In genomic region chr17:83215529-83216244, GRCm38 (mm10) we compare ENCODE assay signal across 8 mouse cellular contexts. TPM values are rescaled to one million over a fixed set of nuclear protein-coding genes. Genes with fewer than 3 reads are reported as not detected.
DNase-seq lines count a peak whose midpoint lies in the region; ATAC-seq lines count a peak whose summit lies in the region.

No protein-coding gene starts in this region.

- H3K27me3 ChIP-seq in forebrain, embryonic 12.5 days, result peaks cover 48% of the 10 kb centered on the region
- H3K27me3 ChIP-seq in liver, embryonic 16.5 days (ENCODE audit: control insufficient read depth, insufficient read depth, low read depth, low read length), result peaks cover 35% of the 10 kb centered on the region

- peak; percentile 45 to 52 for DNase-seq in left cerebral cortex, postnatal 14 days (ENCODE audit: low spot score in 2 of 2)
- DNase-seq in left cerebral cortex, adult 11 months (ENCODE audit: low spot score), result no peak
- DNase-seq in adrenal gland, postnatal 25 days, result peak; percentile 43
- peak; percentile 5 for DNase-seq in induced T-regulatory cell, adult 2 months (ENCODE audit: low read depth)
- DNase-seq in retina, postnatal 1 day, result peak; percentile 62
- DNase-seq in urinary bladder, postnatal 25 days (ENCODE audit: low spot score), result no peak

- under 1% methylated on average over 65 of the region's 80 CpGs for WGBS in forebrain, embryonic 12.5 days
- 1% methylated on average over 73 of the region's 80 CpGs for WGBS in liver, embryonic 16.5 days (ENCODE audit: insufficient replicate concordance)

- intact Hi-C loops in left cerebral cortex, postnatal 14 days (cut with DNase I), result loop anchor here (10.0 kb wide), 1 partner anchor 91 kb away; no protein-coding TSS in a partner anchor

- H3K36me3 ChIP-seq in forebrain, embryonic 12.5 days (replicated peaks), result no peaks in the 10 kb centered on the region
- no peaks in the 10 kb centered on the region for H3K36me3 ChIP-seq in liver, embryonic 16.5 days (ENCODE audit: control insufficient read depth, insufficient read depth)

- H3K4me1 ChIP-seq in forebrain, embryonic 12.5 days, result peaks cover 59% of the 10 kb centered on the region
- peaks cover 12% of the 10 kb centered on the region for H3K4me1 ChIP-seq in liver, embryonic 16.5 days (ENCODE audit: control insufficient read depth, low read depth, low read length)

- no peaks in the 10 kb centered on the region for H3K9me3 ChIP-seq in forebrain, embryonic 12.5 days
- H3K9me3 ChIP-seq in liver, embryonic 16.5 days (replicated peaks; ENCODE audit: control insufficient read depth, low read length), result no peaks in the 10 kb centered on the region

- peak overlapping the region; percentile 69 for H3K4me3 ChIP-seq in forebrain, embryonic 12.5 days (replicated peaks)
- peak overlapping the region; percentile 65 for H3K4me3 ChIP-seq in liver, embryonic 16.5 days (ENCODE audit: low read depth, low read length)

- peak overlapping the region; percentile 87 for H3K9ac ChIP-seq in forebrain, embryonic 12.5 days
- peak overlapping the region; percentile 65 for H3K9ac ChIP-seq in liver, embryonic 16.5 days (ENCODE audit: low read depth, low read length)

- peak overlapping the region; percentile 87 for H3K27ac ChIP-seq in forebrain, embryonic 12.5 days
- H3K27ac ChIP-seq in liver, embryonic 16.5 days (ENCODE audit: low read length), result no peak overlapping the region

- peak; percentile 16 for ATAC-seq in forebrain, embryonic 12.5 days (ENCODE audit: low FRiP score)
- ATAC-seq in liver, embryonic 16.5 days (ENCODE audit: low read depth), result peak; percentile 2; the same call in 1 of the 2 replicates

- peak overlapping the region; percentile 96 for H3K4me2 ChIP-seq in forebrain, embryonic 12.5 days
- peak overlapping the region; percentile 51 for H3K4me2 ChIP-seq in liver, embryonic 16.5 days (ENCODE audit: low read depth, low read length)

RNA-seq across cellular contexts. Expression of gene Pkdcc, which starts 0.6 kb away (rescaled TPM):
- 10 to 100 TPM; 15.6 to 20.2 TPM for total RNA-seq in left cerebral cortex, postnatal 14 days (2021)
- total RNA-seq in adrenal gland, postnatal 25 days (2021), result 137 and 154 TPM in 2 replicates
- polyA plus RNA-seq in forebrain, embryonic 12.5 days (2016; fragmentation: Nextera tagmentation; extraction: Ambion mirVana), result 7.1 and 10.8 TPM in 2 replicates
- 1.7 and 2.5 TPM in 2 replicates for polyA plus RNA-seq in liver, embryonic 16.5 days (2015; fragmentation: Nextera tagmentation; extraction: Ambion mirVana)

Comparison
In these comparisons a context has a peak if more than half of its experiments do, and no peak if none do; other contexts are left out.
1. DNase-seq: peak in left cerebral cortex, postnatal 14 days (2 of 2), adrenal gland, postnatal 25 days (single experiment), induced T-regulatory cell, adult 2 months (single experiment) and retina, postnatal 1 day (single experiment); none in left cerebral cortex, adult 11 months (single experiment) and urinary bladder, postnatal 25 days (single experiment).